Mouse (Mus musculus) hindbrain, postnatal 0 days (tissue): ENCODE data around the gene Fam20a. TPM values are rescaled to one million over a fixed set of nuclear protein-coding genes. Genes with fewer than 3 reads are reported as not detected.
A peak's percentile ranks its signal among the peaks of the same experiment; 100 is the strongest.

Source experiments
- ATAC-seq: fragments of 200-750 bp; cut with Nextera tagmentation; 2 replicates; pipeline ENCODE4 v1.8.0; 2017; ENCODE audit warnings: mild to moderate bottlenecking, moderate TSS enrichment, moderate library complexity
- DNase-seq: peaks from one replicate; pipeline ENCODE4 v3.0.0-alpha.2; 2015; ENCODE audit warnings: low spot score
- H3K27ac ChIP-seq: fragments of 300-500 bp; sonication (generic); 2 replicates; pipeline ENCODE4 v1.5.1; 2014; ENCODE audit warnings: mild to moderate bottlenecking
- H3K27me3 ChIP-seq: fragments of 300-500 bp; sonication (generic); 2 replicates; pipeline ENCODE4 v1.6.1; 2014; ENCODE audit warnings: low read length, mixed read lengths; ENCODE audit not compliant: insufficient read depth
- H3K36me3 ChIP-seq: fragments of 300-500 bp; sonication (generic); 2 replicates; pipeline ENCODE4 v1.6.1; 2014; ENCODE audit warnings: low read length, mixed read lengths; ENCODE audit not compliant: insufficient read depth
- H3K4me1 ChIP-seq: fragments of 300-500 bp; sonication (generic); 2 replicates; pipeline ENCODE4 v1.6.1; 2014; ENCODE audit warnings: antibody characterized with exemption, low read length, mixed read lengths; ENCODE audit not compliant: insufficient read depth
- H3K4me2 ChIP-seq: fragments of 300-500 bp; sonication (generic); 2 replicates; pipeline ENCODE4 v1.6.1; 2014; ENCODE audit warnings: low read depth, mild to moderate bottlenecking, low read length, moderate library complexity, mixed read lengths
- H3K4me3 ChIP-seq: fragments of 300-500 bp; sonication (generic); 2 replicates; pipeline ENCODE4 v1.5.1; 2014; ENCODE audit warnings: low read length
- H3K9ac ChIP-seq: fragments of 300-500 bp; sonication (generic); replicated peaks from 2 replicates; pipeline ENCODE4 v1.6.1; 2014; ENCODE audit warnings: mild to moderate bottlenecking, low read length, moderate library complexity, mixed read lengths
- H3K9me3 ChIP-seq: fragments of 300-500 bp; sonication (generic); 2 replicates; pipeline ENCODE4 v1.6.1; 2016; ENCODE audit warnings: low read length, mixed read lengths
- CTCF ChIP-seq: IDR thresholded peaks from 2 replicates; pipeline ENCODE4 v1.5.1; 2016; ENCODE audit warnings: antibody characterized with exemption, control low read depth, low read depth
- WGBS: fragments of 180-500 bp; shearing (Covaris S2); extraction: QIAGEN DNeasy Blood & Tissue Kit; methylation state at CpG from one replicate; pipeline ENCODE4 v1.1.7; 2014; 5-methylcytosine and 5-hydroxymethylcytosine counted together
- polyA plus RNA-seq: library from polyadenylated mRNA; unstranded; fragments of >200 nt; fragmentation: Nextera tagmentation; extraction: Ambion mirVana; gene quantifications from 2 replicates; pipeline ENCODE4 v1.2.1, GENCODE M21; 2015
- total RNA-seq: library from RNA; depleted of rRNA; stranded (reverse); fragments of >200 nt; gene quantifications from 2 replicates; pipeline ENCODE4 v1.2.3, GENCODE M21; 2014

Gene Fam20a
- total and polyA plus RNA-seq, 2 experiments from 2014 or later, result 9.1 to 9.4 TPM

- Histone ChIP-seq H3K9ac (peak overlapping the region; percentile 99), H3K27ac (peak overlapping the region; percentile 98), H3K4me3 (peak overlapping the region; percentile 99), H3K36me3 (peaks cover 6% of the 10 kb centered on the region; the same call in 1 of the 2 replicates), H3K27me3 (no peaks in the 10 kb centered on the region), H3K4me1 (peaks cover 30% of the 10 kb centered on the region), H3K9me3 (no peaks in the 10 kb centered on the region), H3K4me2 (peak overlapping the region; percentile 84)
- peak; percentile 89 for DNase-seq
- WGBS, result under 1% methylated on average over 31 of the region's 31 CpGs
- TF ChIP-seq CTCF, result 0 out of 2 replicates have a peak, but pooled peaks have one; percentile 10
- ATAC-seq, result peak; percentile 89
Observed at GRCm38 (mm10) chr11:109649975-109650701, 71.9 kb downstream of the Fam20a start.

- H3K27me3 ChIP-seq, result no peaks in the 10 kb centered on the region
- 24% methylated on average over 8 of the region's 8 CpGs for WGBS
- H3K27ac ChIP-seq, result peak within 1 kb of the TSS; percentile 98
- peak within 1 kb of the TSS; percentile 99 for H3K4me3 ChIP-seq
- DNase-seq (peak; percentile 63), ATAC-seq (no peak)
- H3K9ac ChIP-seq, result peak within 1 kb of the TSS; percentile 99
- peaks cover 30% of the 10 kb centered on the region for H3K4me1 ChIP-seq
- no peaks in the 10 kb centered on the region for H3K36me3 ChIP-seq
- H3K4me2 ChIP-seq, result peak within 1 kb of the TSS; percentile 84
- TF ChIP-seq CTCF, result no peak
- no peaks in the 10 kb centered on the region for H3K9me3 ChIP-seq
Observed at GRCm38 (mm10) chr11:109649206-109649605, 72.9 kb downstream of the Fam20a start, which contains the start of gene Prkar1a. Gene Prkar1a (plus strand): TSS chr11:109649405.

GRCm38 (mm10) chr11:109648510-109648909, 73.6 kb downstream of the Fam20a start:
- H3K4me3 ChIP-seq, result no peak overlapping the region; the same call in 1 of the 2 replicates

GRCm38 (mm10) chr11:109641498-109642222, 80.4 kb downstream of the Fam20a start:
- WGBS, result 68% methylated on average over 5 of the region's 5 CpGs
- Histone ChIP-seq H3K4me3 (no peak overlapping the region), H3K27ac (no peak overlapping the region), H3K4me2 (no peak overlapping the region), H3K4me1 (no peaks in the 10 kb centered on the region), H3K27me3 (no peaks in the 10 kb centered on the region), H3K36me3 (no peaks in the 10 kb centered on the region), H3K9ac (no peak overlapping the region), H3K9me3 (no peaks in the 10 kb centered on the region)
- no peak for ATAC-seq
- TF ChIP-seq CTCF, result no peak
- DNase-seq, result no peak

More at GRCm38 (mm10) chr11:109648510-109648909, 73.6 kb downstream of the Fam20a start:
- no peaks in the 10 kb centered on the region for H3K36me3 ChIP-seq
- WGBS, result 18% methylated on average over 7 of the region's 7 CpGs
- TF ChIP-seq CTCF, result no peak
- H3K4me1 ChIP-seq, result peaks cover 26% of the 10 kb centered on the region
- no peaks in the 10 kb centered on the region for H3K27me3 ChIP-seq
- peak; percentile 81 for DNase-seq
- H3K27ac ChIP-seq, result peak overlapping the region; percentile 98
- no peaks in the 10 kb centered on the region for H3K9me3 ChIP-seq
- H3K4me2 ChIP-seq, result peak overlapping the region; percentile 84
- H3K9ac ChIP-seq, result peak overlapping the region; percentile 99; the same call in 1 of the 2 replicates
- ATAC-seq, result no peak

GRCm38 (mm10) chr11:109635871-109636395, 86.1 kb downstream of the Fam20a start:
- H3K4me2 ChIP-seq, result no peak overlapping the region
- no peak for ATAC-seq
- no peaks in the 10 kb centered on the region for H3K36me3 ChIP-seq
- H3K27me3 ChIP-seq, result no peaks in the 10 kb centered on the region
- H3K27ac ChIP-seq, result no peak overlapping the region
- H3K9me3 ChIP-seq, result no peaks in the 10 kb centered on the region
- TF ChIP-seq CTCF, result no peak
- H3K4me3 ChIP-seq, result no peak overlapping the region
- DNase-seq, result peak; percentile 12
- WGBS, result 44% methylated on average over 6 of the region's 6 CpGs
- H3K4me1 ChIP-seq, result no peaks in the 10 kb centered on the region
- H3K9ac ChIP-seq, result no peak overlapping the region

- Histone ChIP-seq H3K9ac (no peak overlapping the region), H3K27ac (no peak overlapping the region), H3K9me3 (no peaks in the 10 kb centered on the region), H3K4me1 (no peaks in the 10 kb centered on the region), H3K36me3 (no peaks in the 10 kb centered on the region), H3K27me3 (no peaks in the 10 kb centered on the region), H3K4me3 (no peak overlapping the region), H3K4me2 (no peak overlapping the region)
- no peak for TF ChIP-seq CTCF
- WGBS, result 78% methylated on average over 9 of the region's 9 CpGs
- ATAC-seq, result no peak
- no peak for DNase-seq
Observed at GRCm38 (mm10) chr11:109634928-109635327, 87.2 kb downstream of the Fam20a start.
